Mouse (Mus musculus) bone marrow, adult 2 months (tissue): ENCODE results near the gene Slc7a4.

Source experiments
- CTCF ChIP-seq: fragments of 200-500 bp; IDR thresholded peaks from 2 replicates; pipeline ENCODE4 v1.5.1; 2011; ENCODE audit warnings: low read length, control low read depth; ENCODE audit not compliant: control insufficient read depth, insufficient read depth
- POLR2A ChIP-seq: fragments of 200-500 bp; IDR thresholded peaks from 2 replicates; pipeline ENCODE4 v1.6.1; 2011; ENCODE audit warnings: low read depth, mild to moderate bottlenecking, control low read depth, low read length, borderline replicate concordance; ENCODE audit not compliant: control insufficient read depth

- no peak for TF ChIP-seq POLR2A
- TF ChIP-seq CTCF, result no peak
These were observed 50.2 kb downstream of the Slc7a4 start for GRCm38 (mm10) chr16:17532676-17533329.
